Mouse (Mus musculus): ENCODE results near the gene Tas2r139. TPM values are rescaled to one million over a fixed set of nuclear protein-coding genes. Genes with fewer than 3 reads are reported as not detected.
"Not testable (repeated sequence)": the region's sequence is repeated elsewhere in the genome, so short reads cannot be mapped to it uniquely, and the experiment has no call there.

Tas2r139 gene
- polyA plus RNA-seq (2012; rRNA removed): not detected in 2 replicates

GRCm38 (mm10) chr6:42140636-42141035 is at the start of gene Tas2r139:
TSS of gene Tas2r139 (plus strand) at chr6:42140936.
- DNase-seq: no peak
- Histone ChIP-seq H3K4me1 (replicated peaks; ENCODE audit: control insufficient read depth, insufficient read depth, low read length) (no peaks in the 10 kb centered on the region), H3K36me3 (ENCODE audit: control insufficient read depth, insufficient read depth, low read length) (no peaks in the 10 kb centered on the region), H3K27ac (ENCODE audit: control insufficient read depth, insufficient read depth, low read length) (no peak within 1 kb of the TSS), H3K4me3 (ENCODE audit: control insufficient read depth, insufficient read depth, low read length) (no peak within 1 kb of the TSS), H3K27me3 (ENCODE audit: control insufficient read depth, insufficient read depth, low read length) (no peaks in the 10 kb centered on the region)
- 80% methylated on average over 3 of the region's 3 CpGs for WGBS
- TF ChIP-seq CTCF (IDR thresholded peaks at IDR 0.05; ENCODE audit: borderline replicate concordance, control insufficient read depth, extremely low read depth, insufficient read depth, low read length, poor library complexity): no peak
- TF ChIP-seq POLR2A (IDR thresholded peaks at IDR 0.05; ENCODE audit: control insufficient read depth, extremely low read depth, insufficient read depth, low read length, poor library complexity): no peak

- 78% methylated on average over 15 of the region's 15 CpGs for WGBS
- DNase-seq; H3K36me3 ChIP-seq (ENCODE audit: control insufficient read depth, insufficient read depth, low read length); H3K27me3 ChIP-seq (ENCODE audit: control insufficient read depth, insufficient read depth, low read length); H3K27ac ChIP-seq (ENCODE audit: control insufficient read depth, insufficient read depth, low read length); H3K4me1 ChIP-seq (replicated peaks; ENCODE audit: control insufficient read depth, insufficient read depth, low read length); H3K4me3 ChIP-seq (ENCODE audit: control insufficient read depth, insufficient read depth, low read length): not testable (repeated sequence)
Measured at GRCm38 (mm10) chr6:42151115-42151514, 10.4 kb downstream of the Tas2r139 start.

GRCm38 (mm10) chr6:42182462-42182861 is 41.7 kb downstream of the Tas2r139 start:
- DNase-seq: no peak
- Histone ChIP-seq H3K4me1 (replicated peaks; ENCODE audit: control insufficient read depth, insufficient read depth, low read length) (no peaks in the 10 kb centered on the region), H3K36me3 (ENCODE audit: control insufficient read depth, insufficient read depth, low read length) (no peaks in the 10 kb centered on the region), H3K27me3 (ENCODE audit: control insufficient read depth, insufficient read depth, low read length) (no peaks in the 10 kb centered on the region), H3K27ac (ENCODE audit: control insufficient read depth, insufficient read depth, low read length) (no peak overlapping the region), H3K4me3 (ENCODE audit: control insufficient read depth, insufficient read depth, low read length) (no peak overlapping the region)
- TF ChIP-seq POLR2A (IDR thresholded peaks at IDR 0.05; ENCODE audit: control insufficient read depth, extremely low read depth, insufficient read depth, low read length, poor library complexity) (no peak), CTCF (IDR thresholded peaks at IDR 0.05; ENCODE audit: borderline replicate concordance, control insufficient read depth, extremely low read depth, insufficient read depth, low read length, poor library complexity) (no peak)
- WGBS: 70% methylated on average over 1 of the region's 1 CpGs

- 38% methylated on average over 3 of the region's 3 CpGs for WGBS
Measured at GRCm38 (mm10) chr6:42186230-42186629, 45.5 kb downstream of the Tas2r139 start.

More at GRCm38 (mm10) chr6:42186230-42186629, 45.5 kb downstream of the Tas2r139 start:
- Histone ChIP-seq H3K4me1 (replicated peaks; ENCODE audit: control insufficient read depth, insufficient read depth, low read length) (no peaks in the 10 kb centered on the region), H3K36me3 (ENCODE audit: control insufficient read depth, insufficient read depth, low read length) (no peaks in the 10 kb centered on the region), H3K27me3 (ENCODE audit: control insufficient read depth, insufficient read depth, low read length) (no peaks in the 10 kb centered on the region), H3K27ac (ENCODE audit: control insufficient read depth, insufficient read depth, low read length) (no peak overlapping the region), H3K4me3 (ENCODE audit: control insufficient read depth, insufficient read depth, low read length) (no peak overlapping the region)
- DNase-seq: peak; percentile 13
- no peak for TF ChIP-seq POLR2A (IDR thresholded peaks at IDR 0.05; ENCODE audit: control insufficient read depth, extremely low read depth, insufficient read depth, low read length, poor library complexity)
- no peak for TF ChIP-seq CTCF (IDR thresholded peaks at IDR 0.05; ENCODE audit: borderline replicate concordance, control insufficient read depth, extremely low read depth, insufficient read depth, low read length, poor library complexity)

Other genes starting within 250 kb of the Tas2r139 start
- not detected in 2 replicates for gene Sval1, start 189.3 kb upstream of the Tas2r139 start, polyA plus RNA-seq (2012; rRNA removed)
- not detected in 2 replicates for gene Sval3, start 172.8 kb upstream of the Tas2r139 start, polyA plus RNA-seq (2012; rRNA removed)
- gene Sva, start 102.5 kb upstream of the Tas2r139 start, polyA plus RNA-seq (2012; rRNA removed): not detected in 2 replicates
- not detected in 2 replicates for gene Tas2r144, start 74.4 kb downstream of the Tas2r139 start, polyA plus RNA-seq (2012; rRNA removed)
- 9.7 and 11.7 TPM in 2 replicates for gene Gstk1, start 105.0 kb downstream of the Tas2r139 start, polyA plus RNA-seq (2012; rRNA removed)
- 0.59 TPM in 1 of 2 replicates, not detected in the other for gene Tmem139, start 121.0 kb downstream of the Tas2r139 start, polyA plus RNA-seq (2012; rRNA removed)
- 116 and 123 TPM in 2 replicates for gene Casp2, start 124.0 kb downstream of the Tas2r139 start, polyA plus RNA-seq (2012; rRNA removed)
- gene Clcn1, start 145.7 kb downstream of the Tas2r139 start, polyA plus RNA-seq (2012; rRNA removed): 0.66 and 1.00 TPM in 2 replicates
- 0.17 and 0.24 TPM in 2 replicates for gene Fam131b, start 183.7 kb downstream of the Tas2r139 start, polyA plus RNA-seq (2012; rRNA removed)
- 209 and 222 TPM in 2 replicates for gene Zyx, start 208.7 kb downstream of the Tas2r139 start, polyA plus RNA-seq (2012; rRNA removed)
- 3.6 and 4.7 TPM in 2 replicates for gene Epha1, start 232.3 kb downstream of the Tas2r139 start, polyA plus RNA-seq (2012; rRNA removed)

Data from thymus, adult 2 months (tissue).